Mouse (Mus musculus): ENCODE results near the gene Avil. TPM values are rescaled to one million over a fixed set of nuclear protein-coding genes. Genes with fewer than 3 reads are reported as not detected.
A peak's percentile ranks its signal among the peaks of the same experiment; 100 is the strongest.

The Avil gene
- polyA plus RNA-seq, 1 experiment from 2014 or later, result 3.3 TPM

GRCm38 (mm10) chr10:126983193-126983725, 17.2 kb upstream of the Avil start:
- Histone ChIP-seq H3K4me2 (replicated peaks) (peak overlapping the region; percentile 98), H3K9ac (peak overlapping the region; percentile 11), H3K27ac (peak overlapping the region; percentile 76; the same call in 1 of the 2 replicates), H3K36me3 (0 out of 2 replicates have a peak, but pooled peaks cover 9% of the 10 kb centered on the region), H3K4me1 (peaks cover 78% of the 10 kb centered on the region), H3K4me3 (peak overlapping the region; percentile 17; the same call in 1 of the 2 replicates), H3K9me3 (no peaks in the 10 kb centered on the region), H3K27me3 (no peaks in the 10 kb centered on the region)
- 58% methylated on average over 14 of the region's 14 CpGs for WGBS
- ATAC-seq (ENCODE audit: insufficient number of reproducible peaks, insufficient read depth, low FRiP score, low TSS enrichment), result no peak

DNA sequence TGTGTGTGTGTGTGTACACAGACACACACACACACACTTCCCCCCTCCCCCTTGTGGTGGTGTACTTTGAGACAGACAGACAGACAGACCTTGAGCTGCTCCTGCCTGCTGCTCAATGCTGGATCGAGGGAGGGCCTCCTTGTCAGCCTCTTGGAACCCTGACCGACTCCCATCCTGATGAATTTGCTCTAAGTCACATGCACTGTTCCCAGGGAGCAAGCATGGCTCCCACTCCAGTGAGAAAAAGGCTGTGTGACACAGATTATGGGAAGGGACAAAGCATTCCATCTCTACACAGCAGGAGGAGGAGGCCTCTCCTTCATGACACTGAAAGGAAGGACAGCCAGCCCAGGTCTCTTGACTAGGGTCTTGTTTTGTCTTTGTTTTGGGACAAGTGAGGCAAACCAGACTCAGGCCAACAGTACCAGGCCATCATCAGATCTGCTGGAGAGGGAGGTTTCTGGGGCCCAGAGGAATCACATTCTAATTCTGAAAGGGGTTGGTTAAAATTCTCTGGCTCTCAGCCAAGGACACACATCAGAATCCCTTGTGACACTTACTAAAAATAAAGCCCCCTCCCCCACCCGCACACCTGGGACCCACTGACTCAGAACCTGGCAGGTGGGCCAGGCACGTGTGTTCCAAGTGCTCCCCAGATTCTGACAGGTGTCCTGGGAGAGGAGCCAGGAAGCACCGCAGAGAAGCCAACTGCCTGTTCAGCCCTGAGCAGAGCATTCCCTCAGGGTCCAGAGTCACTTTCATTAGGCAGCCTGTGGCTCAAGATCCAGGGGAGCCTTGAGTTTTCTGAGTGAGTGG, 16.1 kb upstream of the Avil start:
- peaks cover 85% of the 10 kb centered on the region for H3K4me1 ChIP-seq
- H3K4me3 ChIP-seq, result no peak overlapping the region
- peak overlapping the region; percentile 98 for H3K4me2 ChIP-seq (replicated peaks)
- no peaks in the 10 kb centered on the region for H3K9me3 ChIP-seq
- H3K27ac ChIP-seq, result peak overlapping the region; percentile 76
- no peak for ATAC-seq (ENCODE audit: insufficient number of reproducible peaks, insufficient read depth, low FRiP score, low TSS enrichment)
- 0 out of 2 replicates have a peak, but pooled peaks cover 9% of the 10 kb centered on the region for H3K36me3 ChIP-seq
- WGBS, result 45% methylated on average over 5 of the region's 5 CpGs
- no peaks in the 10 kb centered on the region for H3K27me3 ChIP-seq
- peak overlapping the region; percentile 42; the same call in 1 of the 2 replicates for H3K9ac ChIP-seq

DNA sequence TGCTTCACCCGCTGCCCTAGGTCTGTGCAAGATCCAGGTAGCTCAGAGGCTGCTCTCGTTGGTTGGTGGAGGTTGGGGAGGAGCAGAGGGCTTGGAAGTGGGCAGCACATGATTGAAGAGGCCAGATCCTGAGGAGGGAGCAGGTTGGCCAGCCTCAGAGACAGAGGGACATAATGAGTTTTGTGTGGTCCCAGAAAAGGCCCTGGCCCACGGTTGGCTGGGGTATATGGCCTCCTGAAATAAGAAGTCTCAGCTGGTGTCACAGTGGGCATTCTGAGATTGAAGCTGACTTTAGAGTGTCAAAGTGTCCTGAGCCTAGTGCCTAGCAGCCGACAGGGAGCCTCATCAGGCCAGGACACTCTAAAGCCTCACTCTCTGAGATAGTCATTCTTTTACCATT, 15.4 kb upstream of the Avil start:
- H3K4me2 ChIP-seq (replicated peaks), result peak overlapping the region; percentile 12; the same call in 1 of the 2 replicates
- 76% methylated on average over 4 of the region's 4 CpGs for WGBS

DNA sequence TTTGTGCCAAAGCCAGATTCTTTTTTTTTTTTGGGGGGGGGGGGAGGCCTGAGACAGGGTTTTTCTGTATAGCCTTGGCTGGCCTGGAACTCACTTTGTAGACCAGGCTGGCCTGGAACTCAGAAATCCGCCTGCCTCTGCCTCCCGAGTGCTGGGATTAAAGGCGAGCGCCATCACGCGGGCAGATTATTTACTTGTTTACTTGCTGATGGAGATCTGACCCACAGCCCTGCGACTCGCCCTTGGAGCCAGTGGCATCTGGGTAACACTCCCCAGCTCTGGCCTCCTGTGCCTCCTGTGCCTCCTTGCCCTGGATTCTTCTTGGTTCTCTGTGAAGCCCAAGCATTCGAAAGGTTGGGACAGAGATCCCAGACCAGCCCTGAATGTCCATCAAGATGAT, 14.9 kb upstream of the Avil start:
- peaks cover 86% of the 10 kb centered on the region for H3K4me1 ChIP-seq

More for the DNA sequence above, 15.4 kb upstream of the Avil start:
- Histone ChIP-seq H3K9ac (no peak overlapping the region), H3K9me3 (no peaks in the 10 kb centered on the region), H3K4me1 (peaks cover 86% of the 10 kb centered on the region), H3K27ac (peak overlapping the region; percentile 76; the same call in 1 of the 2 replicates), H3K27me3 (no peaks in the 10 kb centered on the region), H3K4me3 (peak overlapping the region; percentile 4; the same call in 1 of the 2 replicates), H3K36me3 (0 out of 2 replicates have a peak, but pooled peaks cover 9% of the 10 kb centered on the region)
- no peak for ATAC-seq (ENCODE audit: insufficient number of reproducible peaks, insufficient read depth, low FRiP score, low TSS enrichment)

GRCm38 (mm10) chr10:126986541-126986961, 14.0 kb upstream of the Avil start:
- WGBS, result 50% methylated on average over 4 of the region's 4 CpGs
- peaks cover 76% of the 10 kb centered on the region for H3K4me1 ChIP-seq
- peak overlapping the region; percentile 38 for H3K27ac ChIP-seq
- peaks cover 14% of the 10 kb centered on the region; the same call in 1 of the 2 replicates for H3K36me3 ChIP-seq
- H3K9ac ChIP-seq, result no peak overlapping the region
- no peak overlapping the region for H3K4me3 ChIP-seq
- H3K4me2 ChIP-seq (replicated peaks), result no peak overlapping the region
- 0 out of 2 replicates have a peak, but pooled peaks have one; percentile 37 for ATAC-seq (ENCODE audit: insufficient number of reproducible peaks, insufficient read depth, low FRiP score, low TSS enrichment)
- no peaks in the 10 kb centered on the region for H3K27me3 ChIP-seq
- H3K9me3 ChIP-seq, result no peaks in the 10 kb centered on the region

More for the DNA sequence above, 14.9 kb upstream of the Avil start:
- no peak overlapping the region for H3K4me2 ChIP-seq (replicated peaks)
- no peak for ATAC-seq (ENCODE audit: insufficient number of reproducible peaks, insufficient read depth, low FRiP score, low TSS enrichment)
- no peak overlapping the region for H3K4me3 ChIP-seq
- 0 out of 2 replicates have a peak, but pooled peaks cover 9% of the 10 kb centered on the region for H3K36me3 ChIP-seq
- H3K9me3 ChIP-seq, result no peaks in the 10 kb centered on the region
- no peaks in the 10 kb centered on the region for H3K27me3 ChIP-seq
- H3K9ac ChIP-seq, result no peak overlapping the region
- no peak overlapping the region for H3K27ac ChIP-seq
- 93% methylated on average over 9 of the region's 9 CpGs for WGBS

DNA sequence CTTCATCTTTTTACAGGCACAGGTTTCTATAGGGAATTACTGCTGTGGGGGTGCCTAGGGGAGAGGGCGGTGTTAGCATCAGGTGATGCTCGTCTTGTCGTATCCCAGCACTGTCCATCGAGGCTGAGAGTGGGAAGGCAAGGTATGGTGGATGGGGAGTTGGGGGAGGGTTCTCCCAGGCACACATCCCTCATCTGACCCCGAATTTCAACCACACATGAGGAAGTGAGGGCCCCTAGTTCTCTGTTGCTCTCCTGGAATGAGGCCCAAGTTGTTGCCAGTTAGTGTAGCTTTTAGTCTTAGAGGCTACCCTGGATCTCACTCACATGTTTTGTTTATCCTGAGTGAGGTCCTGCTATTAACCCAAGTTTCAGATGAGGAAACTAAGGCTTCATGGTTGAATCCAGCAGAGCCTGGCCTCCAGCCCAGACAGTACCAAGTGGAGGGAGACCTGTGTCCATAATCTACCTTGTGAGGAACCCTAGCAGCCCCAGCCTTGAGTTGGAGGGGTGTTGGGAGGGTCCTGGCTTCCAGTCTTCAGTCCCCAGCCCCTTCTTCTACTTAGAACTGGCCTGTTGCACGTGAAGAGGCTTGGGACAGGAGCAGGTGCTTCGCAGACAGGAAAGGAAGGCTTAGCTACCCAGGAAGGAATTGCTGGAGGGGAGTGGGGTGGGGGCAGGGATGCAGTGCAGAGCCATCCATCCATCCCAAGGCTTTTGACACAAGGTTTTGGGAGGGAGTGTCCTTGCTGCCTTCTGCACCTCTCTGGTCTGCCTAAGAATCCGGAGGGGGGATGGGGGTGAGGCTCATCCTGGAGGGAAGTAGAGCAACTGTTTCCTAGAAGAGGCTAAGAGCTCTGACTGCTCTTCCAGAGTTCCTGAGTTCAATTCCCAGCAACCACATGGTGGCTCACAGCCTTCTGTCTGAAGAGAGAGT, 13.1 kb upstream of the Avil start:
- peak overlapping the region; percentile 38; the same call in 1 of the 2 replicates for H3K27ac ChIP-seq
- no peak overlapping the region for H3K9ac ChIP-seq

GRCm38 (mm10) chr10:126988513-126989165, 11.9 kb upstream of the Avil start:
- H3K36me3 ChIP-seq, result peaks cover 30% of the 10 kb centered on the region
- no peak overlapping the region for H3K4me2 ChIP-seq (replicated peaks)
- H3K4me1 ChIP-seq, result peaks cover 55% of the 10 kb centered on the region
- H3K4me3 ChIP-seq, result no peak overlapping the region
- peak overlapping the region; percentile 54; the same call in 1 of the 2 replicates for H3K27ac ChIP-seq
- no peaks in the 10 kb centered on the region for H3K9me3 ChIP-seq
- no peak overlapping the region for H3K9ac ChIP-seq
- ATAC-seq (ENCODE audit: insufficient number of reproducible peaks, insufficient read depth, low FRiP score, low TSS enrichment), result no peak
- 62% methylated on average over 5 of the region's 5 CpGs for WGBS
- no peaks in the 10 kb centered on the region for H3K27me3 ChIP-seq

More for the DNA sequence above, 13.1 kb upstream of the Avil start:
- Histone ChIP-seq H3K4me1 (peaks cover 67% of the 10 kb centered on the region), H3K4me3 (no peak overlapping the region), H3K36me3 (peaks cover 23% of the 10 kb centered on the region), H3K4me2 (replicated peaks) (peak overlapping the region; percentile 4; the same call in 1 of the 2 replicates), H3K9me3 (no peaks in the 10 kb centered on the region), H3K27me3 (no peaks in the 10 kb centered on the region)
- ATAC-seq (ENCODE audit: insufficient number of reproducible peaks, insufficient read depth, low FRiP score, low TSS enrichment), result no peak
- WGBS, result 57% methylated on average over 8 of the region's 8 CpGs

- Histone ChIP-seq H3K9ac (no peak overlapping the region), H3K4me3 (no peak overlapping the region), H3K27ac (peak overlapping the region; percentile 67), H3K9me3 (no peaks in the 10 kb centered on the region), H3K27me3 (no peaks in the 10 kb centered on the region), H3K4me1 (peaks cover 36% of the 10 kb centered on the region), H3K36me3 (peaks cover 44% of the 10 kb centered on the region), H3K4me2 (replicated peaks) (no peak overlapping the region)
- ATAC-seq (ENCODE audit: insufficient number of reproducible peaks, insufficient read depth, low FRiP score, low TSS enrichment), result no peak
- WGBS, result 65% methylated on average over 7 of the region's 7 CpGs
Observed at GRCm38 (mm10) chr10:126990313-126991056, 10.0 kb upstream of the Avil start.

- H3K4me2 ChIP-seq (replicated peaks), result no peak overlapping the region
- WGBS, result 82% methylated on average over 3 of the region's 3 CpGs
- H3K27me3 ChIP-seq, result no peaks in the 10 kb centered on the region
- no peak overlapping the region for H3K27ac ChIP-seq
- no peak for ATAC-seq (ENCODE audit: insufficient number of reproducible peaks, insufficient read depth, low FRiP score, low TSS enrichment)
- H3K9ac ChIP-seq, result no peak overlapping the region
- peaks cover 52% of the 10 kb centered on the region for H3K36me3 ChIP-seq
- no peak overlapping the region for H3K4me3 ChIP-seq
- peaks cover 25% of the 10 kb centered on the region for H3K4me1 ChIP-seq
- H3K9me3 ChIP-seq, result no peaks in the 10 kb centered on the region
Observed at GRCm38 (mm10) chr10:126991676-126992075, 8.8 kb upstream of the Avil start.

DNA sequence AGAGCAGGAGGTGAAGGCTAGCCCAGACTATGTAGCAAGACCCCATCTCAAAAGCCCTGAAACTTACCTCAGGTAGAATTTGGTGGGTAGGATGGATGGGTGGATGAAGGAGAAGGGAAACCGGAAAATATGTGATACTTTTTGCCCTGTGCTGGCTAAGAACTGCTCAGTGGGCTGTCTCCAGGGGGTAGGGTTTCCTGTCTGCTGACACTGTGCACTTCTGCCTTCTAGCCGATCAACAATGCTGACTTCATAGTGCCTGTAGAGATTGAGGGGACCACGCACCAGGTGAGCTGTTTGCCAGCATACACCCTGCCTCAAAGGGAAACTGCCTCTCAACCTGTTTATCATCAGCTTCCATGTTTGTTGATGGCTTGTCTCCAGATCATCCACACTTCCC, 6.9 kb upstream of the Avil start:
- WGBS, result 91% methylated on average over 3 of the region's 3 CpGs
- Histone ChIP-seq H3K9ac (no peak overlapping the region), H3K4me3 (no peak overlapping the region), H3K27ac (no peak overlapping the region), H3K4me1 (peaks cover 5% of the 10 kb centered on the region; the same call in 1 of the 2 replicates), H3K27me3 (no peaks in the 10 kb centered on the region), H3K9me3 (no peaks in the 10 kb centered on the region), H3K4me2 (replicated peaks) (no peak overlapping the region), H3K36me3 (peaks cover 68% of the 10 kb centered on the region)
- ATAC-seq (ENCODE audit: insufficient number of reproducible peaks, insufficient read depth, low FRiP score, low TSS enrichment), result no peak

All from embryonic facial prominence, embryonic 12.5 days (tissue).